Mouse (Mus musculus): Measurements from ENCODE around the gene Lce1m.

DNA sequence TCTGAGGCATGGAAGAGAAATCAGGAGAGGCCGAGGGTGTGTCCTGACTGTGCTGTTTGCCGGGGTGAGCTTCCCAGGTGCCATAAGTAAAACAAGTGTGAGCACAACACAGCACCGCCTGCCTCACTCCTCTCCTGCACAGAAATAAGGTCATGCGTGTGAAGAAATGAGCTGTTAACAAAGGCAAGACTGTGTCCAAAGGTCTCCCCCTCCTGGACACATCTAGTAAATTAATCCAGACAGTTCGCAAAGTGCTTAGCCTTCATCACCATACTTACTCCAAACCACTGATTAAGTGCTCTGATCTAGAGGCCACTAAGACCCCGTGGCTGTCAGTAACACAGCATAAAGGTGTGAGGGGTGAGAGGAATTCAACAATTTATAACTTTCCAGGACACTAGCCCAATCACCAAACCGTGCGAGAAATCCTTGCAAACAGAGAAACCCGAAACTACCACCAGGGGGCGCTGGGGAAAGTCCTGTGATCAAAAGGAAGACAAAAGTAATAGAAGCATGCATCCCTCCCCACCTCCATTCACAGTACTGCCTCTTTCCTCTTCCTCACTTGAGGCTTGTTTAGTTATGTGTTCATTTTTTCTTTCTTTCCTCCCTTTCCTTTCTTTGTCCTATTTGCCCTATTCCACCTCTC lies 34.1 kb upstream of the Lce1m start:
- no peak for TF ChIP-seq EP300 (IDR thresholded peaks at IDR 0.05; ENCODE audit: insufficient read depth, low read depth, low read length)
- no peak for TF ChIP-seq POLR2A (IDR thresholded peaks at IDR 0.05; ENCODE audit: insufficient read depth, low read depth, low read length)
